Mouse (Mus musculus) stomach, embryonic 15.5 days (tissue): Measurements from ENCODE around the gene Cox4i1. TPM values are rescaled to one million over a fixed set of nuclear protein-coding genes. Genes with fewer than 3 reads are reported as not detected.
A peak's percentile ranks its signal among the peaks of the same experiment; 100 is the strongest.

Experiments
- ATAC-seq: fragments of 200-750 bp; cut with Nextera tagmentation; 2 replicates; pipeline ENCODE4 v1.8.0; 2017; ENCODE audit warnings: low read depth, moderate number of reproducible peaks, moderate TSS enrichment; ENCODE audit not compliant: insufficient read depth, low FRiP score
- H3K27ac ChIP-seq: fragments of 300-500 bp; sonication (generic); 2 replicates; pipeline ENCODE4 v1.5.1; 2015; ENCODE audit warnings: mild to moderate bottlenecking, inconsistent platforms
- H3K27me3 ChIP-seq: fragments of 300-500 bp; sonication (generic); replicated peaks from 2 replicates; pipeline ENCODE4 v1.6.1; 2015; ENCODE audit warnings: inconsistent platforms
- H3K36me3 ChIP-seq: fragments of 300-500 bp; sonication (generic); 2 replicates; pipeline ENCODE4 v1.6.1; 2015; ENCODE audit warnings: inconsistent platforms
- H3K4me1 ChIP-seq: fragments of 300-500 bp; sonication (generic); 2 replicates; pipeline ENCODE4 v1.6.1; 2015; ENCODE audit warnings: inconsistent platforms
- H3K4me2 ChIP-seq: fragments of 300-500 bp; sonication (generic); 2 replicates; pipeline ENCODE4 v1.6.1; 2015; ENCODE audit warnings: mild to moderate bottlenecking, inconsistent platforms
- H3K4me3 ChIP-seq: fragments of 300-500 bp; sonication (generic); replicated peaks from 2 replicates; pipeline ENCODE4 v1.5.1; 2015; ENCODE audit warnings: inconsistent platforms
- H3K9ac ChIP-seq: fragments of 300-500 bp; sonication (generic); 2 replicates; pipeline ENCODE4 v1.6.1; 2015; ENCODE audit warnings: inconsistent platforms
- H3K9me3 ChIP-seq: fragments of 300-500 bp; sonication (generic); 2 replicates; pipeline ENCODE4 v1.6.1; 2016; ENCODE audit warnings: inconsistent platforms
- WGBS: fragments of 180-500 bp; shearing (Covaris S2); methylation state at CpG from one replicate; pipeline ENCODE4 v1.1.7; 2015; 5-methylcytosine and 5-hydroxymethylcytosine counted together
- polyA plus RNA-seq: library from polyadenylated mRNA; unstranded; fragments of >200 nt; fragmentation: Nextera tagmentation; extraction: Ambion mirVana; gene quantifications from 2 replicates; pipeline ENCODE4 v1.2.1, GENCODE M21; 2015

Cox4i1 gene
- polyA plus RNA-seq, result 1,112 and 1,167 TPM in 2 replicates

GRCm38 (mm10) chr8:120667561-120668373 lies at the start of gene Cox4i1, which contains the start of gene Gm27021:
Gene Cox4i1 (plus strand): TSS chr8:120668222.
Gene Gm27021 (minus strand): TSS chr8:120668079.
- H3K4me1 ChIP-seq, result peaks cover 47% of the 10 kb centered on the region
- H3K36me3 ChIP-seq, result peaks cover 25% of the 10 kb centered on the region
- no peaks in the 10 kb centered on the region for H3K9me3 ChIP-seq
- H3K9ac ChIP-seq, result peak within 1 kb of the TSS; percentile 96
- H3K4me3 ChIP-seq, result peak within 1 kb of the TSS; percentile 97
- peak; percentile 94 for ATAC-seq
- peak within 1 kb of the TSS; percentile 85 for H3K4me2 ChIP-seq
- under 1% methylated on average over 105 of the region's 105 CpGs for WGBS
- peak within 1 kb of the TSS; percentile 84 for H3K27ac ChIP-seq
- no peaks in the 10 kb centered on the region for H3K27me3 ChIP-seq

- H3K4me2 ChIP-seq, result no peak overlapping the region
- H3K27ac ChIP-seq, result no peak overlapping the region
- 74% methylated on average over 11 of the region's 11 CpGs for WGBS
- 0 out of 2 replicates have a peak, but pooled peaks cover 5% of the 10 kb centered on the region for H3K4me1 ChIP-seq
- H3K27me3 ChIP-seq, result no peaks in the 10 kb centered on the region
- no peaks in the 10 kb centered on the region for H3K9me3 ChIP-seq
- no peak for ATAC-seq
- H3K9ac ChIP-seq, result no peak overlapping the region
- no peaks in the 10 kb centered on the region for H3K36me3 ChIP-seq
- no peak overlapping the region for H3K4me3 ChIP-seq
Measured at GRCm38 (mm10) chr8:120619235-120620180, 48.5 kb upstream of the Cox4i1 start.

- no peaks in the 10 kb centered on the region for H3K9me3 ChIP-seq
- no peaks in the 10 kb centered on the region for H3K36me3 ChIP-seq
- no peaks in the 10 kb centered on the region for H3K27me3 ChIP-seq
- H3K4me3 ChIP-seq, result no peak overlapping the region
- H3K9ac ChIP-seq, result no peak overlapping the region
- no peak overlapping the region for H3K27ac ChIP-seq
- no peak for ATAC-seq
- H3K4me2 ChIP-seq, result no peak overlapping the region
- 0 out of 2 replicates have a peak, but pooled peaks cover 5% of the 10 kb centered on the region for H3K4me1 ChIP-seq
- WGBS, result 41% methylated on average over 7 of the region's 7 CpGs
Measured at GRCm38 (mm10) chr8:120620441-120620840, 47.6 kb upstream of the Cox4i1 start.

GRCm38 (mm10) chr8:120622161-120622560 lies 45.9 kb upstream of the Cox4i1 start:
- 68% methylated on average over 14 of the region's 14 CpGs for WGBS

GRCm38 (mm10) chr8:120623608-120624007 lies 44.4 kb upstream of the Cox4i1 start:
- WGBS, result 38% methylated on average over 2 of the region's 2 CpGs
- no peak for ATAC-seq

More at GRCm38 (mm10) chr8:120622161-120622560, 45.9 kb upstream of the Cox4i1 start:
- Histone ChIP-seq H3K36me3 (no peaks in the 10 kb centered on the region), H3K4me3 (no peak overlapping the region), H3K9me3 (no peaks in the 10 kb centered on the region), H3K4me1 (no peaks in the 10 kb centered on the region), H3K27me3 (no peaks in the 10 kb centered on the region), H3K9ac (no peak overlapping the region), H3K27ac (no peak overlapping the region), H3K4me2 (no peak overlapping the region)
- ATAC-seq, result no peak

GRCm38 (mm10) chr8:120626461-120626860 lies 41.6 kb upstream of the Cox4i1 start:
- Histone ChIP-seq H3K36me3 (no peaks in the 10 kb centered on the region), H3K27me3 (no peaks in the 10 kb centered on the region), H3K9ac (no peak overlapping the region), H3K4me2 (no peak overlapping the region), H3K27ac (no peak overlapping the region), H3K9me3 (no peaks in the 10 kb centered on the region), H3K4me1 (no peaks in the 10 kb centered on the region), H3K4me3 (no peak overlapping the region)
- 58% methylated on average over 11 of the region's 11 CpGs for WGBS
- no peak for ATAC-seq

More at GRCm38 (mm10) chr8:120623608-120624007, 44.4 kb upstream of the Cox4i1 start:
- no peaks in the 10 kb centered on the region for H3K36me3 ChIP-seq
- H3K4me2 ChIP-seq, result no peak overlapping the region
- H3K9me3 ChIP-seq, result no peaks in the 10 kb centered on the region
- H3K27ac ChIP-seq, result no peak overlapping the region
- H3K4me3 ChIP-seq, result no peak overlapping the region
- no peak overlapping the region for H3K9ac ChIP-seq
- H3K4me1 ChIP-seq, result no peaks in the 10 kb centered on the region
- no peaks in the 10 kb centered on the region for H3K27me3 ChIP-seq

- Histone ChIP-seq H3K27ac (no peak overlapping the region), H3K4me1 (no peaks in the 10 kb centered on the region), H3K4me2 (no peak overlapping the region), H3K9ac (no peak overlapping the region), H3K4me3 (no peak overlapping the region), H3K36me3 (no peaks in the 10 kb centered on the region), H3K9me3 (no peaks in the 10 kb centered on the region), H3K27me3 (no peaks in the 10 kb centered on the region)
- ATAC-seq, result no peak
- WGBS, result 90% methylated on average over 5 of the region's 5 CpGs
Measured at GRCm38 (mm10) chr8:120627298-120627697, 40.7 kb upstream of the Cox4i1 start.

- WGBS, result 46% methylated on average over 5 of the region's 5 CpGs
- Histone ChIP-seq H3K9me3 (no peaks in the 10 kb centered on the region), H3K27me3 (no peaks in the 10 kb centered on the region), H3K4me2 (no peak overlapping the region), H3K27ac (no peak overlapping the region), H3K4me3 (no peak overlapping the region), H3K9ac (no peak overlapping the region), H3K36me3 (no peaks in the 10 kb centered on the region), H3K4me1 (peaks cover 7% of the 10 kb centered on the region)
- ATAC-seq, result no peak
Measured at GRCm38 (mm10) chr8:120630031-120630430, 38.0 kb upstream of the Cox4i1 start.

GRCm38 (mm10) chr8:120630848-120631247 lies 37.2 kb upstream of the Cox4i1 start:
- Histone ChIP-seq H3K9ac (no peak overlapping the region), H3K27me3 (no peaks in the 10 kb centered on the region), H3K4me1 (peaks cover 7% of the 10 kb centered on the region), H3K4me2 (no peak overlapping the region), H3K4me3 (no peak overlapping the region), H3K36me3 (no peaks in the 10 kb centered on the region), H3K9me3 (no peaks in the 10 kb centered on the region), H3K27ac (no peak overlapping the region)
- WGBS, result 45% methylated on average over 6 of the region's 6 CpGs
- ATAC-seq, result no peak

GRCm38 (mm10) chr8:120631441-120632375 lies 36.3 kb upstream of the Cox4i1 start:
- no peak overlapping the region for H3K4me2 ChIP-seq
- H3K9ac ChIP-seq, result no peak overlapping the region
- 83% methylated on average over 21 of the region's 21 CpGs for WGBS
- no peaks in the 10 kb centered on the region for H3K36me3 ChIP-seq
- no peak for ATAC-seq
- no peak overlapping the region for H3K27ac ChIP-seq
- 0 out of 2 replicates have a peak, but pooled peaks cover 2% of the 10 kb centered on the region for H3K27me3 ChIP-seq
- H3K4me3 ChIP-seq, result no peak overlapping the region
- peaks cover 7% of the 10 kb centered on the region for H3K4me1 ChIP-seq
- no peaks in the 10 kb centered on the region for H3K9me3 ChIP-seq
